Mouse (Mus musculus): ENCODE results near the gene Pdia5. TPM values are rescaled to one million over a fixed set of nuclear protein-coding genes. Genes with fewer than 3 reads are reported as not detected.

Gene Pdia5
- polyA plus RNA-seq, 1 experiment: 20.2 TPM

GRCm38 (mm10) chr16:35404864-35405263 is 85.8 kb downstream of the Pdia5 start:
- no peak overlapping the region for H3K27ac ChIP-seq (ENCODE audit: insufficient read depth, low read length)
- H3K4me3 ChIP-seq (ENCODE audit: low read depth, low read length): no peak overlapping the region
- no peaks in the 10 kb centered on the region for H3K9me3 ChIP-seq (replicated peaks; ENCODE audit: control insufficient read depth, insufficient read depth, low read length, poor library complexity, severe bottlenecking)
- no peak overlapping the region for H3K9ac ChIP-seq (ENCODE audit: low read depth, poor library complexity, severe bottlenecking)
- no peak for TF ChIP-seq POLR2A (IDR thresholded peaks at IDR 0.05; ENCODE audit: insufficient read depth, low read length)
- TF ChIP-seq EP300 (IDR thresholded peaks at IDR 0.05; ENCODE audit: insufficient read depth, low read depth, low read length): 0 out of 2 replicates have a peak, but pooled peaks have one; percentile 16
- TF ChIP-seq CTCF (IDR thresholded peaks at IDR 0.05; ENCODE audit: low read depth, low read length): no peak
- no peaks in the 10 kb centered on the region for H3K36me3 ChIP-seq (ENCODE audit: control insufficient read depth, insufficient read depth, low read length, poor library complexity, severe bottlenecking)
- no peaks in the 10 kb centered on the region for H3K4me1 ChIP-seq (ENCODE audit: control insufficient read depth, insufficient read depth, low read length)
- H3K27me3 ChIP-seq (ENCODE audit: control insufficient read depth, insufficient read depth, low read length, poor library complexity, severe bottlenecking): no peaks in the 10 kb centered on the region

- Histone ChIP-seq H3K4me1 (ENCODE audit: control insufficient read depth, insufficient read depth, low read length) (no peaks in the 10 kb centered on the region), H3K27ac (ENCODE audit: insufficient read depth, low read length) (no peak overlapping the region), H3K9me3 (replicated peaks; ENCODE audit: control insufficient read depth, insufficient read depth, low read length, poor library complexity, severe bottlenecking) (no peaks in the 10 kb centered on the region), H3K9ac (ENCODE audit: low read depth, poor library complexity, severe bottlenecking) (no peak overlapping the region), H3K27me3 (ENCODE audit: control insufficient read depth, insufficient read depth, low read length, poor library complexity, severe bottlenecking) (no peaks in the 10 kb centered on the region), H3K36me3 (ENCODE audit: control insufficient read depth, insufficient read depth, low read length, poor library complexity, severe bottlenecking) (no peaks in the 10 kb centered on the region), H3K4me3 (ENCODE audit: low read depth, low read length) (no peak overlapping the region)
- TF ChIP-seq EP300 (IDR thresholded peaks at IDR 0.05; ENCODE audit: insufficient read depth, low read depth, low read length) (no peak), POLR2A (IDR thresholded peaks at IDR 0.05; ENCODE audit: insufficient read depth, low read length) (no peak), CTCF (IDR thresholded peaks at IDR 0.05; ENCODE audit: low read depth, low read length) (no peak)
Measured at GRCm38 (mm10) chr16:35403891-35404290, 86.8 kb downstream of the Pdia5 start.

GRCm38 (mm10) chr16:35403356-35403755 is 87.3 kb downstream of the Pdia5 start:
- no peak overlapping the region for H3K9ac ChIP-seq (ENCODE audit: low read depth, poor library complexity, severe bottlenecking)
- no peaks in the 10 kb centered on the region for H3K27me3 ChIP-seq (ENCODE audit: control insufficient read depth, insufficient read depth, low read length, poor library complexity, severe bottlenecking)
- no peaks in the 10 kb centered on the region for H3K9me3 ChIP-seq (replicated peaks; ENCODE audit: control insufficient read depth, insufficient read depth, low read length, poor library complexity, severe bottlenecking)
- no peak overlapping the region for H3K4me3 ChIP-seq (ENCODE audit: low read depth, low read length)
- no peak for TF ChIP-seq CTCF (IDR thresholded peaks at IDR 0.05; ENCODE audit: low read depth, low read length)
- no peak for TF ChIP-seq EP300 (IDR thresholded peaks at IDR 0.05; ENCODE audit: insufficient read depth, low read depth, low read length)
- no peak for TF ChIP-seq POLR2A (IDR thresholded peaks at IDR 0.05; ENCODE audit: insufficient read depth, low read length)
- no peak overlapping the region for H3K27ac ChIP-seq (ENCODE audit: insufficient read depth, low read length)
- no peaks in the 10 kb centered on the region for H3K36me3 ChIP-seq (ENCODE audit: control insufficient read depth, insufficient read depth, low read length, poor library complexity, severe bottlenecking)
- H3K4me1 ChIP-seq (ENCODE audit: control insufficient read depth, insufficient read depth, low read length): no peaks in the 10 kb centered on the region

DNA sequence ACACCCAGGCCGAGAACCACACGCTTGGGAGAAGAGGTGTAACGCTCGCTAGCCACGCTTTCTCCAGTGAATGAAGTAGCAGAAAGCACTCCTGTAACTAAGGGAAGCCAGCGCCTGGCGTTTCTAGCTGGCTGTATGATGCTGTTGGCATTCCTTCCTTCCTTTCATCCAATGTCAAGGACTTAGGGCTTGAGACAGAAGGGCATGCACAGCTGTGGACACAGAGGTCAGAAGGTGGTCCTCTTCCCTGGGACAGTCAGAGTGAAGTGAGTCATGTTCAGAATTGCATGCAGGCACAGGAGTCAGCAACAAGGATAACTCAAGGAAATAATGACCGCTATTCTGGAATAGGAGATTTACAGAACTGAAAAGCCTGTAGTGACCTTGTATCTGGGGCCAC is 97.9 kb downstream of the Pdia5 start:
- Histone ChIP-seq H3K4me1 (ENCODE audit: control insufficient read depth, insufficient read depth, low read length) (no peaks in the 10 kb centered on the region), H3K27me3 (ENCODE audit: control insufficient read depth, insufficient read depth, low read length, poor library complexity, severe bottlenecking) (no peaks in the 10 kb centered on the region), H3K9me3 (replicated peaks; ENCODE audit: control insufficient read depth, insufficient read depth, low read length, poor library complexity, severe bottlenecking) (no peaks in the 10 kb centered on the region), H3K4me3 (ENCODE audit: low read depth, low read length) (no peak overlapping the region), H3K27ac (ENCODE audit: insufficient read depth, low read length) (no peak overlapping the region), H3K9ac (ENCODE audit: low read depth, poor library complexity, severe bottlenecking) (no peak overlapping the region), H3K36me3 (ENCODE audit: control insufficient read depth, insufficient read depth, low read length, poor library complexity, severe bottlenecking) (no peaks in the 10 kb centered on the region)
- no peak for TF ChIP-seq EP300 (IDR thresholded peaks at IDR 0.05; ENCODE audit: insufficient read depth, low read depth, low read length)
- TF ChIP-seq POLR2A (IDR thresholded peaks at IDR 0.05; ENCODE audit: insufficient read depth, low read length): no peak
- no peak for TF ChIP-seq CTCF (IDR thresholded peaks at IDR 0.05; ENCODE audit: low read depth, low read length)

GRCm38 (mm10) chr16:35385654-35386053 is 105.0 kb downstream of the Pdia5 start:
- H3K27me3 ChIP-seq (ENCODE audit: control insufficient read depth, insufficient read depth, low read length, poor library complexity, severe bottlenecking): no peaks in the 10 kb centered on the region
- no peak overlapping the region for H3K9ac ChIP-seq (ENCODE audit: low read depth, poor library complexity, severe bottlenecking)
- H3K4me3 ChIP-seq (ENCODE audit: low read depth, low read length): no peak overlapping the region
- TF ChIP-seq EP300 (IDR thresholded peaks at IDR 0.05; ENCODE audit: insufficient read depth, low read depth, low read length): no peak
- no peak for TF ChIP-seq POLR2A (IDR thresholded peaks at IDR 0.05; ENCODE audit: insufficient read depth, low read length)
- no peak for TF ChIP-seq CTCF (IDR thresholded peaks at IDR 0.05; ENCODE audit: low read depth, low read length)
- H3K36me3 ChIP-seq (ENCODE audit: control insufficient read depth, insufficient read depth, low read length, poor library complexity, severe bottlenecking): no peaks in the 10 kb centered on the region
- no peak overlapping the region for H3K27ac ChIP-seq (ENCODE audit: insufficient read depth, low read length)
- no peaks in the 10 kb centered on the region for H3K4me1 ChIP-seq (ENCODE audit: control insufficient read depth, insufficient read depth, low read length)
- H3K9me3 ChIP-seq (replicated peaks; ENCODE audit: control insufficient read depth, insufficient read depth, low read length, poor library complexity, severe bottlenecking): 0 out of 2 replicates have a peak, but pooled peaks cover 5% of the 10 kb centered on the region

DNA sequence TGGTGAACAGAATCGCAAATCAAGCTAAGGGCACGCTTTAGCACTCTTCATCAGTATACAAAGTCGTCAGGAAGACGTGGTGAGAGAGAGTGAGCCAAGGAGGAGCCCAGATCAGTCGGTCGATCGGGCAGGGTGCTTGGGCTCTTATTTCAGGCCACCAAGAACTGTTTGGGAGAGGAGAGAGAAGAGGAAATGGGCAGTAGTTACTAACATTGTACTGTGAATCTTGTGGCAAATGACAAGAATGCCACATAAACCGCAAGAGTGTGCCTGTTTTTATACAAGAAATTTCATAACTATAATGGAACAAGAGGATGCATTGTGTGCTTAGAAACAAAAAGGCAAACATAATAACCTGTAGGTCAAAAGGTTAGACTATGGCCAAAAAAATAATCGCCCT is 110.6 kb downstream of the Pdia5 start:
- no peaks in the 10 kb centered on the region for H3K36me3 ChIP-seq (ENCODE audit: control insufficient read depth, insufficient read depth, low read length, poor library complexity, severe bottlenecking)
- H3K4me3 ChIP-seq (ENCODE audit: low read depth, low read length): no peak overlapping the region
- no peaks in the 10 kb centered on the region for H3K27me3 ChIP-seq (ENCODE audit: control insufficient read depth, insufficient read depth, low read length, poor library complexity, severe bottlenecking)
- no peak overlapping the region for H3K27ac ChIP-seq (ENCODE audit: insufficient read depth, low read length)
- H3K9ac ChIP-seq (ENCODE audit: low read depth, poor library complexity, severe bottlenecking): no peak overlapping the region
- no peaks in the 10 kb centered on the region for H3K9me3 ChIP-seq (replicated peaks; ENCODE audit: control insufficient read depth, insufficient read depth, low read length, poor library complexity, severe bottlenecking)
- no peaks in the 10 kb centered on the region for H3K4me1 ChIP-seq (ENCODE audit: control insufficient read depth, insufficient read depth, low read length)
- TF ChIP-seq POLR2A (IDR thresholded peaks at IDR 0.05; ENCODE audit: insufficient read depth, low read length) (no peak), CTCF (IDR thresholded peaks at IDR 0.05; ENCODE audit: low read depth, low read length) (no peak), EP300 (IDR thresholded peaks at IDR 0.05; ENCODE audit: insufficient read depth, low read depth, low read length) (no peak)
